Mouse (Mus musculus) hindbrain, embryonic 11.5 days (tissue): ENCODE measurements around the gene Asb16. TPM values are rescaled to one million over a fixed set of nuclear protein-coding genes. Genes with fewer than 3 reads are reported as not detected.
A peak's percentile ranks its signal among the peaks of the same experiment; 100 is the strongest.

Experiments used
- ATAC-seq: fragments of 200-750 bp; cut with Nextera tagmentation; 2 replicates; pipeline ENCODE4 v1.8.0; 2017; ENCODE audit warnings: mild to moderate bottlenecking, moderate TSS enrichment, moderate library complexity; ENCODE audit not compliant: low FRiP score
- DNase-seq: peaks from one replicate; pipeline ENCODE4 v3.0.0-alpha.2; 2015; ENCODE audit warnings: low spot score
- H3K27ac ChIP-seq: fragments of 300-500 bp; sonication (generic); 2 replicates; pipeline ENCODE4 v1.5.1; 2014; ENCODE audit warnings: mild to moderate bottlenecking, low read depth, low read length
- H3K27me3 ChIP-seq: fragments of 300-500 bp; sonication (generic); 2 replicates; pipeline ENCODE4 v1.6.1; 2014; ENCODE audit warnings: mild to moderate bottlenecking, low read length, moderate library complexity, mixed read lengths; ENCODE audit not compliant: control insufficient read depth, insufficient read depth
- H3K36me3 ChIP-seq: fragments of 300-500 bp; sonication (generic); 2 replicates; pipeline ENCODE4 v1.6.1; 2014; ENCODE audit warnings: mild to moderate bottlenecking, low read length, moderate library complexity, mixed read lengths; ENCODE audit not compliant: control insufficient read depth, insufficient read depth
- H3K4me1 ChIP-seq: fragments of 300-500 bp; sonication (generic); replicated peaks from 2 replicates; pipeline ENCODE4 v1.6.1; 2014; ENCODE audit warnings: low read length, mixed read lengths; ENCODE audit not compliant: control insufficient read depth, insufficient read depth
- H3K4me2 ChIP-seq: fragments of 300-500 bp; sonication (generic); replicated peaks from 2 replicates; pipeline ENCODE4 v1.6.1; 2014; ENCODE audit warnings: mild to moderate bottlenecking, low read depth, low read length
- H3K4me3 ChIP-seq: fragments of 300-500 bp; sonication (generic); 2 replicates; pipeline ENCODE4 v1.5.1; 2014; ENCODE audit warnings: low read depth, low read length
- H3K9ac ChIP-seq: fragments of 300-500 bp; sonication (generic); 2 replicates; pipeline ENCODE4 v1.6.1; 2014; ENCODE audit warnings: low read depth, low read length
- H3K9me3 ChIP-seq: fragments of 300-500 bp; sonication (generic); 2 replicates; pipeline ENCODE4 v1.6.1; 2016; ENCODE audit warnings: low read length; ENCODE audit not compliant: control insufficient read depth
- WGBS: fragments of 180-500 bp; shearing (Covaris S2); extraction: QIAGEN DNeasy Blood & Tissue Kit; methylation state at CpG from one replicate; pipeline ENCODE4 v1.1.7; 2014; 5-methylcytosine and 5-hydroxymethylcytosine counted together
- polyA plus RNA-seq: library from polyadenylated mRNA; unstranded; fragments of >200 nt; fragmentation: Nextera tagmentation; extraction: Ambion mirVana; gene quantifications from 2 replicates; pipeline ENCODE4 v1.2.1, GENCODE M21; 2014

Asb16 gene
- polyA plus RNA-seq, 1 experiment from 2014 or later: 0.06 TPM

DNA sequence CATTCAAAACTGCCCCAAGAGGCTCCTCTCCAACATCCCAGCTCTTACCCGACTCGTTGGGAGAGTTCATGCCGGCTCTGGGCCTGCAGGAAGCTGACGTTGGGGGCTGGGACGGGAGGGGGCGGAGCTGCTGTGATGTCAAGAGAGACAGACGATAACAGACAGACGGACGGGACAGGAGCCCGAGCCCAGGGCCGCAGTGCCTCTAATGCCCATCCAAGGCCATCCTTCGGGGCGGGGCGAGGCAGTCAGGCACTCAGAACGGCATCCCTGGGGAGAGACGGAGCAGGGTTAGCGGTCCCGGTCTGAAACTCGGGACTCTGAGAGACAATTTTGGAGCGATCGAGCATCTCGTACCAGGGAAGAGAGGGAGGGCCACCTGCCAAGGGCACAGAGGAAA lies 43.9 kb upstream of the Asb16 start:
- Histone ChIP-seq H3K9ac (peak overlapping the region; percentile 34; the same call in 1 of the 2 replicates), H3K27ac (no peak overlapping the region), H3K9me3 (no peaks in the 10 kb centered on the region), H3K4me3 (peak overlapping the region; percentile 12), H3K27me3 (no peaks in the 10 kb centered on the region), H3K36me3 (no peaks in the 10 kb centered on the region; the same call in 1 of the 2 replicates), H3K4me2 (peak overlapping the region; percentile 35), H3K4me1 (peaks cover 27% of the 10 kb centered on the region)
- 8% methylated on average over 22 of the region's 22 CpGs for WGBS
- DNase-seq (no peak), ATAC-seq (no peak)

GRCm38 (mm10) chr11:102225221-102225620 lies 43.3 kb upstream of the Asb16 start:
- H3K27ac ChIP-seq: no peak overlapping the region
- H3K27me3 ChIP-seq: no peaks in the 10 kb centered on the region
- no peak for DNase-seq
- no peak overlapping the region for H3K4me3 ChIP-seq
- H3K4me2 ChIP-seq: peak overlapping the region; percentile 35; the same call in 1 of the 2 replicates
- no peak for ATAC-seq
- WGBS: 75% methylated on average over 5 of the region's 5 CpGs
- H3K4me1 ChIP-seq: peaks cover 27% of the 10 kb centered on the region
- no peak overlapping the region for H3K9ac ChIP-seq
- H3K9me3 ChIP-seq: no peaks in the 10 kb centered on the region
- no peaks in the 10 kb centered on the region; the same call in 1 of the 2 replicates for H3K36me3 ChIP-seq

DNA sequence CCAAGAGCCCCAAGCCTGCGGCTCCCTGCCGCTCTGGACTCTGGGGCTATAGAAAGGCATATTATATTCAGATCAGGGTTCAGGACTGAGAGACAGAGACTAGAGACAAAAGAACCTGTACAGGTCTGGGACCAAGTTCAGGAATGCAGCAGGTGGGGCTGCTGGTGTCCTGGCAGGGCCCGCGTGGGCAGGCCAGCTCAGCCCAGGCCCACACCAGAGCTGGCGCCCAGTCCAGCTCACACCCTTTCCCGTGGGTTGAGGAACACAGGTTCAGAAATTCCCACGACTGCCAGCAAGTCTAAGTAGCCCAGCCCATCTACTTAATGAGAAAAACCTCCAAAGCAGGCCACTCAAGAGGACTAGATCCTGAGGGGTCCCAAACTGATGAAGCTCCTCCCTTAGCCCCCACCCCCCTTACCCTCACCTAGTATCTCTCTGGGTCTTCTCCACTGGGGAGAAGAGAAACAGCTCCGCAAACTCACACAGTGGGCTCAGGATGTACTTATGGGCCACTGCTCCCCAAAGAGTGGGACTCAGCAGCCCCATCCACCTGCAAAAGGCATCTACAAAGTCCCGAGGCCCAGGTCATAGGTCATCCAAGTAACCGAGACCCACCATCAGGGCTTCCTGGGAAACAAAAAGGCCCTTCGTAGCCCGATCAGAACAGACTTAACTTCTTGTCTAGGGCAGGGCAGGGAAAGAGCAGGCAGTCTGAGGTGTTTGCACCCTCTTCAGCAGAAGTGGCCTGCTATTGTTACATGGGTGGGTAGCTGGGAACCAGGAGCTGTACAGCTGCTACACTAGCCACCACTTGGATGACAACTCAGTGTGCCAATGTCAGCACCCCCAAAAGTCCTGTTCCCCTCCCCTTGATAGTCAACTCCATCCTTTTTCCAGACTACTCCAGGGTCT lies 42.2 kb upstream of the Asb16 start:
- H3K4me1 ChIP-seq: peaks cover 27% of the 10 kb centered on the region
- WGBS: 61% methylated on average over 12 of the region's 12 CpGs
- DNase-seq (no peak), ATAC-seq (no peak)
- H3K36me3 ChIP-seq: no peaks in the 10 kb centered on the region; the same call in 1 of the 2 replicates
- no peak overlapping the region for H3K4me3 ChIP-seq
- H3K9me3 ChIP-seq: no peaks in the 10 kb centered on the region
- H3K27ac ChIP-seq: peak overlapping the region; percentile 93; the same call in 1 of the 2 replicates
- peak overlapping the region; percentile 15; the same call in 1 of the 2 replicates for H3K9ac ChIP-seq
- H3K27me3 ChIP-seq: no peaks in the 10 kb centered on the region
- H3K4me2 ChIP-seq: peak overlapping the region; percentile 75

- Histone ChIP-seq H3K4me1 (peaks cover 27% of the 10 kb centered on the region), H3K27ac (peak overlapping the region; percentile 93), H3K9ac (peak overlapping the region; percentile 92), H3K36me3 (no peaks in the 10 kb centered on the region), H3K27me3 (no peaks in the 10 kb centered on the region), H3K9me3 (no peaks in the 10 kb centered on the region), H3K4me2 (peak overlapping the region; percentile 75), H3K4me3 (peak overlapping the region; percentile 96)
- ATAC-seq (peak; percentile 77), DNase-seq (peak; percentile 73)
- WGBS: 17% methylated on average over 12 of the region's 12 CpGs
Measured at GRCm38 (mm10) chr11:102227270-102228190, 41.0 kb upstream of the Asb16 start.

- 28% methylated on average over 9 of the region's 9 CpGs for WGBS
- H3K36me3 ChIP-seq: no peaks in the 10 kb centered on the region
- no peaks in the 10 kb centered on the region for H3K9me3 ChIP-seq
- H3K4me1 ChIP-seq: peaks cover 27% of the 10 kb centered on the region
- DNase-seq (no peak), ATAC-seq (no peak; the same call in 1 of the 2 replicates)
- H3K27ac ChIP-seq: peak overlapping the region; percentile 93
- H3K4me2 ChIP-seq: peak overlapping the region; percentile 75
- H3K27me3 ChIP-seq: no peaks in the 10 kb centered on the region
- H3K4me3 ChIP-seq: peak overlapping the region; percentile 96
- peak overlapping the region; percentile 92 for H3K9ac ChIP-seq
Measured at GRCm38 (mm10) chr11:102228191-102228545, 40.4 kb upstream of the Asb16 start.

DNA sequence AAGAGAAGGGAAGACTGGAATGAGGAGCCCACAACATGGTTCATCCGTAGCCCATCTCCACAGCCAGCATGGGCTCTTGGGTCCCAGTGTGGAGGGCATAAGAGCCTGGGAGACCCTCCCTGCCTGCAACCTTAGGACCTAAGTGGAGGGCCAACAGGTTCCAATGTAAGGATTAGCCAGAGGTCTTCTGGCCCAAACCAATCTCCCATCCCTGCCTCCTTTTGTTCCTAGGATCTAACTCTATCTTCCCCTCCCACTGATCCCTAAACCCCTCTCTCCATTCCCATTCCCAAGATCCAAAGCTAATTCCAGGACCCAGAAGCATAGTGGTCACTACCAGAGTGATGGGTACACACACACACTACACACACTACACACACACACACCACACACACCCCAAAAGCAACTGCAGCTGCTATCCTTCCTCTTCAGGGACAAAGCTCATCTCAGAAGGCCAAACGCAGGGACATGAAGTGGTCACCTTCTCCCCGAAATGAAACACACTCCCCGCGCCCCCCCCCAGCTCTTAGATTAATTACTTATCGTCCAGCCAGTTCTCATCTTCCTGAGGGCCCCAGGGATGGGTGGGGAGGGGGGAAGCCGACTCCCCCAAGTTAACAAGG lies 39.8 kb upstream of the Asb16 start:
- peak overlapping the region; percentile 75 for H3K4me2 ChIP-seq
- peak overlapping the region; percentile 93 for H3K27ac ChIP-seq
- no peaks in the 10 kb centered on the region for H3K9me3 ChIP-seq
- peak overlapping the region; percentile 96 for H3K4me3 ChIP-seq
- no peak for ATAC-seq
- peaks cover 25% of the 10 kb centered on the region for H3K4me1 ChIP-seq
- no peaks in the 10 kb centered on the region for H3K27me3 ChIP-seq
- WGBS: 15% methylated on average over 7 of the region's 7 CpGs
- DNase-seq: peak; percentile 44
- H3K36me3 ChIP-seq: no peaks in the 10 kb centered on the region
- peak overlapping the region; percentile 92 for H3K9ac ChIP-seq

DNA sequence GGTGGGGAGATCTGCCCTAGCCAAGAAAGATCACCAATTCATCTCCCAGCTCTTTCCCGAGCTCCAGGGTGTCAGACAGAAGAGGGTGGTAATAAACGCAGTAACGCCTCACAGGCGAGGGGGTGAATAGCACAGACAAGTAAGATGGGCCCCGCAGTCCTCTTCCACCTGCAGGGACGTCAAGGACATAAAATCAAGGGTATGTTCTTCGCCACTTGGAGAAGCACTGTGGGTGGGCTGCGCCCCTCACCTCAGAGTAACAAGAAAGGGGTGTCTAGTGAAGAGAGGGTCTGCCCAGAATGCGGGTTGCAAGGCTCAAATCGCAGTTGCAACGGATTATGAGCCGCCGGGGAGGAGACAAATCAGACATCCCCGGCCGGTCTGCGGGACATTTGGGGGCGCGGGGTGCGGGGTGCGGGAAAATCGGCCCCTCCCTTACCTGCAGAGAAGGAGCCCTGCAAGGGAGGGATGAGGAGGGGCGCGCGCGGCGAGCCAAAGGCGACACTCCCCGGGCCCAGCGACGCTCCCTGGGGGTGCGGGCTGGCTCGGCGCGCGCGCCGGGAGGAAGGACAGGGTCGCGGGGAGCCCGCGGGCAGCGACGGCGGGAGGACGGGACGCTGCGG lies 39.1 kb upstream of the Asb16 start:
- H3K9ac ChIP-seq: peak overlapping the region; percentile 92
- H3K36me3 ChIP-seq: no peaks in the 10 kb centered on the region
- under 1% methylated on average over 42 of the region's 47 CpGs for whole genome bisulfite sequencing
- H3K27ac ChIP-seq: peak overlapping the region; percentile 93
- H3K4me2 ChIP-seq: peak overlapping the region; percentile 75
- H3K4me3 ChIP-seq: peak overlapping the region; percentile 96
- DNase-seq: peak; percentile 63
- peak; percentile 17 for ATAC-seq
- H3K4me1 ChIP-seq: peaks cover 25% of the 10 kb centered on the region
- no peaks in the 10 kb centered on the region for H3K9me3 ChIP-seq
- no peaks in the 10 kb centered on the region for H3K27me3 ChIP-seq
